Mouse (Mus musculus) olfactory bulb, adult 2 months (tissue): ENCODE data around the gene Adamts2. TPM values are rescaled to one million over a fixed set of nuclear protein-coding genes. Genes with fewer than 3 reads are reported as not detected.

Experiments used
- H3K27ac ChIP-seq: fragments of 200-500 bp; 2 replicates; pipeline ENCODE4 v1.5.1; 2012; ENCODE audit warnings: low read depth, low read length; ENCODE audit not compliant: insufficient read depth
- H3K4me1 ChIP-seq: fragments of 200-500 bp; 2 replicates; pipeline ENCODE4 v1.6.1; 2012; ENCODE audit warnings: low read length; ENCODE audit not compliant: control insufficient read depth, insufficient read depth
- H3K4me3 ChIP-seq: fragments of 200-500 bp; 2 replicates; pipeline ENCODE4 v1.5.1; 2012; ENCODE audit warnings: mild to moderate bottlenecking, low read depth, low read length, moderate library complexity; ENCODE audit not compliant: insufficient read depth
- CTCF ChIP-seq: fragments of 200-500 bp; IDR thresholded peaks from 2 replicates; pipeline ENCODE4 v1.5.1; 2012; ENCODE audit warnings: low read depth, mild to moderate bottlenecking, low read length, moderate library complexity; ENCODE audit not compliant: insufficient read depth
- POLR2A ChIP-seq: fragments of 200-500 bp; IDR thresholded peaks from 2 replicates; pipeline ENCODE4 v1.6.1; 2012; ENCODE audit warnings: mild to moderate bottlenecking, low read depth, low read length, moderate library complexity; ENCODE audit not compliant: insufficient read depth
- WGBS: fragments of 180-500 bp; shearing (Covaris S2); methylation state at CpG from one replicate; pipeline ENCODE4 v1.1.7; 2018; 5-methylcytosine and 5-hydroxymethylcytosine counted together
- polyA plus RNA-seq: library from polyadenylated mRNA; stranded (reverse); fragments of >200 nt; gene quantifications from 2 replicates; pipeline ENCODE4 v1.2.4, GENCODE M21; 2012; ENCODE audit warnings: low replicate concordance; ENCODE audit not compliant: missing spikeins, insufficient read depth, insufficient read length

Gene Adamts2
- polyA plus RNA-seq, 1 experiment, result not detected

- H3K4me3 ChIP-seq, result no peak overlapping the region
- H3K27ac ChIP-seq, result no peak overlapping the region
- WGBS, result 84% methylated on average over 9 of the region's 9 CpGs
- no peaks in the 10 kb centered on the region for H3K4me1 ChIP-seq
- TF ChIP-seq POLR2A, result no peak
- no peak for TF ChIP-seq CTCF
Observed at GRCm38 (mm10) chr11:50653746-50654431, 52.0 kb downstream of the Adamts2 start.

GRCm38 (mm10) chr11:50658826-50659225, 56.9 kb downstream of the Adamts2 start:
- WGBS, result 51% methylated on average over 6 of the region's 6 CpGs
- no peak overlapping the region for H3K27ac ChIP-seq
- no peaks in the 10 kb centered on the region for H3K4me1 ChIP-seq
- TF ChIP-seq POLR2A, result no peak
- TF ChIP-seq CTCF, result no peak
- H3K4me3 ChIP-seq, result no peak overlapping the region

DNA sequence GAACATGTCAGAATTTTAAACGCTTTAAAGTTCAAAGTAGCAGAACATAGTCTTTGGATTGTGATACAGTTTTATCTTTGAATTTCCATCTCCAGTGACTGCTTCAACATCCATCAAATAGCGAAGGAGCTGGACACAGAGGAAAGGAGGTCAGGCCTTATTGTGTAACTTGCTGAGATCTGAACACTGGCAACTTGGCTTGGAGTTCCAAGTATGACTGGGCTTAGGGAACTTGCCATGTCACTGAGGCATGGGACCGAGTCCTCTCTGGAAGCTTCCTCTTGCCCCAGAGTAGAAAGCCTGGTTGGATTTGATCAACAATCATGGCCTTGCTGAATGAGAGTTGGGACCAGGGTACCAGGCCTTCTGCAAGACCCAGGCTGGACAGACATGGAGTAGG, 60.3 kb downstream of the Adamts2 start:
- no peak for TF ChIP-seq POLR2A
- TF ChIP-seq CTCF, result no peak
- no peak overlapping the region for H3K4me3 ChIP-seq
- no peaks in the 10 kb centered on the region for H3K4me1 ChIP-seq
- no peak overlapping the region for H3K27ac ChIP-seq
- WGBS, result 78% methylated on average over 3 of the region's 3 CpGs

GRCm38 (mm10) chr11:50664826-50665225, 62.9 kb downstream of the Adamts2 start:
- 81% methylated on average over 4 of the region's 4 CpGs for WGBS
- Histone ChIP-seq H3K4me3 (no peak overlapping the region), H3K27ac (no peak overlapping the region), H3K4me1 (peaks cover under 1% of the 10 kb centered on the region; the same call in 1 of the 2 replicates)
- no peak for TF ChIP-seq CTCF

GRCm38 (mm10) chr11:50669542-50670362, 67.9 kb downstream of the Adamts2 start:
- H3K4me3 ChIP-seq, result no peak overlapping the region
- WGBS, result 62% methylated on average over 9 of the region's 9 CpGs
- peaks cover 4% of the 10 kb centered on the region; the same call in 1 of the 2 replicates for H3K4me1 ChIP-seq
- no peak overlapping the region for H3K27ac ChIP-seq
- TF ChIP-seq CTCF, result no peak
- TF ChIP-seq POLR2A, result no peak

DNA sequence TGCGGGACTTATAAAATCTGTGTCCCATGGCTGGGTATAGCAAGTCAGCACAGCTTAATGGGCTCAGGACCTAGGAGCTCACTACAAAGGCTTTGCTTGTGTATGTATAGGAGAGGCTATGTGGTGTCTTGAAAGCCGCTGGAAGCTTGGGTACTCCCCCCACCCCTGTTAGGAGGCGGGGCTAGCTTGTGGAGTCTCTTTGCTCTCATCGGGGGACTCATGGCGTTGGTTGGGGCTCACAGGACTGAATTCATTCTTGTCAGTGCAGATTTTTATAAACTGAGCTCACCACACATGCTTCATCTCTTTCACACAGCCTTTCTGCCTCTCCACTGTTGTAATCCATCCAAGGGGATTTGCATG, 68.5 kb downstream of the Adamts2 start:
- TF ChIP-seq POLR2A, result no peak
- no peak for TF ChIP-seq CTCF
- Histone ChIP-seq H3K4me3 (no peak overlapping the region), H3K27ac (no peak overlapping the region), H3K4me1 (peaks cover 4% of the 10 kb centered on the region; the same call in 1 of the 2 replicates)
- 56% methylated on average over 5 of the region's 5 CpGs for WGBS

DNA sequence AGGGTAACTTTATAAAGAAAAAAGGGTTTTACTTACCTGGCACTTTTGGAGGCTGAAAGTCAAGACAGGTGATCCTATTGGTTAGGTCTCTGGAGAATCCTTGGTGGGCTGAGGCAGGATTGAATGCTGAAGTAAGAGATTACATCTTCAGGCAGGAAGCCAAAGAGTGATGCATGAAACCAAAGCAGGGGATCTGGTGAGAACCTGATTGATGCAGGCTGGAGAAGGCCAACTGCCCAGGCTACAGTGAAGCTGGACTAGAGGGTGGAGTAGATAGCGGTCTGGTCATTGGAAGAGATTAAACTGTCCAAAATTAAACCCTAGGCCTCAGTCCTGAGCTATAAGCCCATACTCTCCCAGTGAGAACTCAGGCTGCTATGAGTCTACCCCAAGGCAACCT, 69.0 kb downstream of the Adamts2 start:
- no peak overlapping the region for H3K4me3 ChIP-seq
- H3K4me1 ChIP-seq, result peaks cover 4% of the 10 kb centered on the region; the same call in 1 of the 2 replicates
- H3K27ac ChIP-seq, result no peak overlapping the region
- TF ChIP-seq POLR2A (no peak), CTCF (no peak)
- 97% methylated on average over 1 of the region's 1 CpGs for WGBS

DNA sequence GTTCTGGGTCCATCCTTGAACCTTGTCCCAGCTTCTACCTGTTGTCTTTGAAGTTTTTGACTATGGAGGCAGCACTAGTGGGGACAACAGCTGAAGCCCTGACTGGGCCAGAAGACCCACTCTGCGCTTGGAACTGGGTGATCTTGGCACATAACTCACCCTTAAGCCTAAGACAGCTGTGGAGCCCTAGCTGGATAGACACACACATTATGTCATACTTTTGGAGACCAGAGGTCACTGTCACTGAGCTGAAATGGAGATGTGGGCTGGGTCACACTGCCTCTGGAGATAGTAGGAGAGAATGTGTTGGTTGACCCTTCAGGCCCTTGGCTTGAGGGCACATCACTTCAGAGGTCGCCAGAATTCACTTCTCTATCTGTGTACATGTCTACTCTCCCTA, 69.5 kb downstream of the Adamts2 start:
- no peak for TF ChIP-seq CTCF
- TF ChIP-seq POLR2A, result no peak
- Histone ChIP-seq H3K4me1 (peaks cover 4% of the 10 kb centered on the region; the same call in 1 of the 2 replicates), H3K27ac (no peak overlapping the region), H3K4me3 (no peak overlapping the region)
- WGBS, result 84% methylated on average over 2 of the region's 2 CpGs

DNA sequence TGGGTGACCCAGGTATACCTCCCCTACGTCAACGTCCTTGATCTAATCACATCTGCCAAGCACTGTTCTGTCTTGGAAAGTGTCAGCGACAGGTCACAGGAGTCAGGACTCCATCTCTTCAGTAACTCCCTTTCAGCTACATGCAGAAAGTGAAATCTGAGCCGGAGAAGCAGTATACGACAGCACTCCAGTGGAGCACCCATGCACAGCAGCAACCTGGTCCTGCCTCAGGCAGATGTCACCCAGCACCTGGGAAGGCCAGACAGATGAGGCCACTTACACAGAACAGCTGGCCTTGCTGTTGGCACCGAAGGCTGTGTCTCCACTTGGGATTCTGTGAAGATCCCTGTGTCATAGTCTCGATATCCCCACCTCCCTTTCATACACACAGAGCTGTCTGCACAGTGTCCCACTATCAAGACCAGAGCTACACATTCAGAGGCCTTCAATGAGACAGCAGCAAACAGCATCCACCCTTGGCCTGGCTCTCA, 70.0 kb downstream of the Adamts2 start:
- WGBS, result 93% methylated on average over 7 of the region's 7 CpGs
- TF ChIP-seq POLR2A (no peak), CTCF (no peak)
- no peak overlapping the region for H3K27ac ChIP-seq

More for the DNA sequence above, 70.0 kb downstream of the Adamts2 start:
- Histone ChIP-seq H3K4me1 (peaks cover 4% of the 10 kb centered on the region; the same call in 1 of the 2 replicates), H3K4me3 (no peak overlapping the region)
